Mouse (Mus musculus) neural tube, embryonic 14.5 days (tissue): ENCODE measurements around the gene Upk3a. TPM values are rescaled to one million over a fixed set of nuclear protein-coding genes. Genes with fewer than 3 reads are reported as not detected.

Experiments used
- ATAC-seq: fragments of 200-750 bp; cut with Nextera tagmentation; 2 replicates; pipeline ENCODE4 v1.8.0; 2017; ENCODE audit warnings: low read depth, mild to moderate bottlenecking, moderate TSS enrichment, moderate library complexity
- H3K27ac ChIP-seq: fragments of 300-500 bp; sonication (generic); 2 replicates; pipeline ENCODE4 v1.5.1; 2014; ENCODE audit warnings: low read depth, mild to moderate bottlenecking, control low read depth, low read length, moderate library complexity, mixed read lengths
- H3K27me3 ChIP-seq: fragments of 300-500 bp; sonication (generic); 2 replicates; pipeline ENCODE4 v1.6.1; 2014; ENCODE audit warnings: low read length; ENCODE audit not compliant: control insufficient read depth, insufficient read depth
- H3K36me3 ChIP-seq: fragments of 300-500 bp; sonication (generic); 2 replicates; pipeline ENCODE4 v1.6.1; 2014; ENCODE audit warnings: low read length, mixed read lengths; ENCODE audit not compliant: control insufficient read depth, insufficient read depth
- H3K4me1 ChIP-seq: fragments of 300-500 bp; sonication (generic); 2 replicates; pipeline ENCODE4 v1.6.1; 2014; ENCODE audit warnings: low read length; ENCODE audit not compliant: control insufficient read depth, insufficient read depth
- H3K4me2 ChIP-seq: fragments of 300-500 bp; sonication (generic); 2 replicates; pipeline ENCODE4 v1.6.1; 2014; ENCODE audit warnings: mild to moderate bottlenecking, low read depth, low read length, control low read depth
- H3K4me3 ChIP-seq: fragments of 300-500 bp; sonication (generic); 2 replicates; pipeline ENCODE4 v1.5.1; 2014; ENCODE audit warnings: low read depth, low read length, control low read depth, mixed read lengths
- H3K9ac ChIP-seq: fragments of 300-500 bp; sonication (generic); replicated peaks from 2 replicates; pipeline ENCODE4 v1.6.1; 2014; ENCODE audit warnings: low read depth, mild to moderate bottlenecking, control low read depth, low read length, mixed read lengths
- H3K9me3 ChIP-seq: fragments of 300-500 bp; sonication (generic); 2 replicates; pipeline ENCODE4 v1.6.1; 2016; ENCODE audit warnings: low read length; ENCODE audit not compliant: control insufficient read depth
- WGBS: fragments of 180-500 bp; shearing (Covaris S2); extraction: QIAGEN DNeasy Blood & Tissue Kit; methylation state at CpG from one replicate; pipeline ENCODE4 v1.1.7; 2014; 5-methylcytosine and 5-hydroxymethylcytosine counted together
- polyA plus RNA-seq: library from polyadenylated mRNA; unstranded; fragments of >200 nt; fragmentation: Nextera tagmentation; extraction: Ambion mirVana; gene quantifications from 2 replicates; pipeline ENCODE4 v1.2.1, GENCODE M21; 2014

The Upk3a gene
- polyA plus RNA-seq, 1 experiment from 2014 or later, result 0.88 TPM

DNA sequence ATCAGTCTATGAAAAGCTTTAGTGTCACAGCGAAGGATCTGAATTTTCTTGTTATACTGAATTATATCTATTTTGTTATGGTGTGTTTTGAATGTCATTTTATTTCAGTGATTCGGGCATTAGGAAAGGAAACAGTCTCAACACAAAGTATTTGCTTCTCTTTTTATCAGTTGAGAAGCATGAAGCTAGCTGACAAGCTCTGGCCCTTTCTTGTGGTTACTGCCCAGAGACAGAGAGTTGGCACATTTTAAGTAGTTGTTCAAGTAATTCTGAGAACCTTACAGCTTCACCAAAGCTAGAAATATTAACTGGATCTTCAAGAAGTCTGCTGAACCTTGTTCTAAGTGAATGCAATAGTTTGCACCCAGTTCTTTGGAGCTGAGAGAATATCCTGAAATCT is 46.5 kb downstream of the Upk3a start:
- Histone ChIP-seq H3K36me3 (peaks cover 9% of the 10 kb centered on the region; the same call in 1 of the 2 replicates), H3K4me1 (no peaks in the 10 kb centered on the region), H3K4me3 (no peak overlapping the region), H3K27ac (no peak overlapping the region), H3K9ac (no peak overlapping the region), H3K4me2 (no peak overlapping the region), H3K27me3 (no peaks in the 10 kb centered on the region), H3K9me3 (no peaks in the 10 kb centered on the region)
- WGBS, result 95% methylated on average over 2 of the region's 2 CpGs
- ATAC-seq, result no peak

DNA sequence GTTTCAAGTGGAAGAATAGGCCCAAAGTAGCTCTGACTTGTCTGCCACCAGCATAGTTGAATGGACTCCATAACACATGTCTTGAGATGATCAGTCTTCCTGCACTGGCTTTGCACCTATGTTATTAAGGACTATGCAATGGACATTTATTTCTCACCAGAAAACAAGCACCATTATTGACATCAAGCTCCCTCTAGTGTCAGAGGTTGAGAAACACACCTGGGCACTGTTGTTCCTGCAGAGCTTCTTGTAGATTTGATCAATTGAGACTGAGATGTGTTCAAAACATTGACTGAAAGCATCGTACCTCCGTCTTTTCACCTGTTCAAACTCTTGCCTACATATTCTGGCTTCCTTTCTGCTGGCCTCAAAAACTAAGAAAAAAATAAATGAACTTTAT is 53.6 kb downstream of the Upk3a start:
- H3K9me3 ChIP-seq, result no peaks in the 10 kb centered on the region
- 42% methylated on average over 2 of the region's 2 CpGs for WGBS
- no peak overlapping the region for H3K27ac ChIP-seq
- H3K4me2 ChIP-seq, result no peak overlapping the region
- H3K9ac ChIP-seq, result no peak overlapping the region
- ATAC-seq, result no peak
- H3K4me3 ChIP-seq, result no peak overlapping the region
- no peaks in the 10 kb centered on the region for H3K4me1 ChIP-seq
- H3K36me3 ChIP-seq, result no peaks in the 10 kb centered on the region
- no peaks in the 10 kb centered on the region for H3K27me3 ChIP-seq

Other genes starting within 250 kb of the Upk3a start
- 9.2 and 12.5 TPM in 2 replicates for gene Phf21b, start 161.1 kb upstream of the Upk3a start, polyA plus RNA-seq
- gene Gm29666, start 97.1 kb upstream of the Upk3a start, polyA plus RNA-seq, result 0.75 and 0.96 TPM in 2 replicates
- 21.9 and 28.7 TPM in 2 replicates for gene Nup50, start 93.7 kb upstream of the Upk3a start, polyA plus RNA-seq
- 20.9 and 21.8 TPM in 2 replicates for gene 5031439G07Rik, start 28.6 kb upstream of the Upk3a start, polyA plus RNA-seq
- gene Fam118a, start 11.8 kb downstream of the Upk3a start, polyA plus RNA-seq, result 27.3 and 30.0 TPM in 2 replicates
- 0.08 and 0.35 TPM in 2 replicates for gene Smc1b, start 114.8 kb downstream of the Upk3a start, polyA plus RNA-seq
- gene Ribc2, start 114.9 kb downstream of the Upk3a start, polyA plus RNA-seq, result 0.37 and 0.83 TPM in 2 replicates
- gene Fbln1, start 188.8 kb downstream of the Upk3a start, polyA plus RNA-seq, result 17.1 and 64.7 TPM in 2 replicates